Mouse (Mus musculus): Measurements from ENCODE around the gene Plekhm3. TPM values are rescaled to one million over a fixed set of nuclear protein-coding genes. Genes with fewer than 3 reads are reported as not detected.

Gene Plekhm3
- polyA plus RNA-seq, 1 experiment: 0.89 TPM

- Histone ChIP-seq H3K27me3 (replicated peaks) (no peaks in the 10 kb centered on the region), H3K36me3 (replicated peaks; ENCODE audit: low read length) (peaks cover 5% of the 10 kb centered on the region)
- TF ChIP-seq GATA1 (IDR thresholded peaks at IDR 0.05; ENCODE audit: borderline replicate concordance, low read length): no peak
- no peak for TF ChIP-seq FLI1 (IDR thresholded peaks at IDR 0.05; ENCODE audit: low read length)
Measured at GRCm38 (mm10) chr1:64932921-64933320, 23.7 kb downstream of the Plekhm3 start.

GRCm38 (mm10) chr1:64930124-64930523 is 26.5 kb downstream of the Plekhm3 start:
- H3K9me3 ChIP-seq: no peaks in the 10 kb centered on the region
- no peak overlapping the region for H3K4me3 ChIP-seq (replicated peaks)
- H3K4me1 ChIP-seq: peaks cover 26% of the 10 kb centered on the region
- no peaks in the 10 kb centered on the region for H3K36me3 ChIP-seq (replicated peaks; ENCODE audit: low read length)
- no peaks in the 10 kb centered on the region for H3K27me3 ChIP-seq (replicated peaks)
- TF ChIP-seq GATA1 (IDR thresholded peaks at IDR 0.05; ENCODE audit: borderline replicate concordance, low read length): no peak
- TF ChIP-seq FLI1 (IDR thresholded peaks at IDR 0.05; ENCODE audit: low read length): no peak

More at GRCm38 (mm10) chr1:64932921-64933320, 23.7 kb downstream of the Plekhm3 start:
- Histone ChIP-seq H3K9me3 (no peaks in the 10 kb centered on the region), H3K4me1 (peaks cover 11% of the 10 kb centered on the region), H3K4me3 (replicated peaks) (no peak overlapping the region)

GRCm38 (mm10) chr1:64929673-64930072 is 27.0 kb downstream of the Plekhm3 start:
- Histone ChIP-seq H3K9me3 (no peaks in the 10 kb centered on the region), H3K4me1 (peaks cover 26% of the 10 kb centered on the region), H3K36me3 (replicated peaks; ENCODE audit: low read length) (no peaks in the 10 kb centered on the region), H3K27me3 (replicated peaks) (peaks cover 1% of the 10 kb centered on the region), H3K4me3 (replicated peaks) (no peak overlapping the region)
- TF ChIP-seq GATA1 (IDR thresholded peaks at IDR 0.05; ENCODE audit: borderline replicate concordance, low read length): no peak
- no peak for TF ChIP-seq FLI1 (IDR thresholded peaks at IDR 0.05; ENCODE audit: low read length)

DNA sequence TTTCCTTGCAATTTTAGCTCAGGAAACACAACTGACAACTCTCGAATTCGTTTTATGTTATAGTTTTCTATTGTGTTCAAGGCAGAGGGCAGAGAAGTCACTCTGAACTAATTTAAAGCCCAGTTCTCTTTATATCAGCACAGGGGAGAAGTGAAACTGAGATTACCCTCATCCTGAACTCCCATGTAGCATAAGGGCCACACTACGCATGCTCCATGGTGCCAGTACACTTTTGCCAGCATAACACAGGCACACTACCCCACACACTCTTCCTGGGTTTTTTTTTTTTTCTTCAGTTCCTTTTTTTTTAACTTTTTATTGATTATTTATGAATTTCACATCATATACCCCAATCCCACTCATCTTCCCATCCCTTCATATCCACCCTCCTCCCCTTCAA is 28.1 kb downstream of the Plekhm3 start:
- H3K4me1 ChIP-seq: peaks cover 26% of the 10 kb centered on the region
- no peak for TF ChIP-seq FLI1 (IDR thresholded peaks at IDR 0.05; ENCODE audit: low read length)
- no peaks in the 10 kb centered on the region for H3K36me3 ChIP-seq (replicated peaks; ENCODE audit: low read length)
- H3K4me3 ChIP-seq (replicated peaks): no peak overlapping the region
- no peaks in the 10 kb centered on the region for H3K9me3 ChIP-seq
- H3K27me3 ChIP-seq (replicated peaks): peaks cover 5% of the 10 kb centered on the region

- Histone ChIP-seq H3K27me3 (replicated peaks) (peaks cover 5% of the 10 kb centered on the region), H3K4me1 (peaks cover 23% of the 10 kb centered on the region), H3K4me3 (replicated peaks) (peak overlapping the region; percentile 20), H3K9me3 (no peaks in the 10 kb centered on the region), H3K36me3 (replicated peaks; ENCODE audit: low read length) (no peaks in the 10 kb centered on the region)
- TF ChIP-seq GATA1 (IDR thresholded peaks at IDR 0.05; ENCODE audit: borderline replicate concordance, low read length) (no peak), FLI1 (IDR thresholded peaks at IDR 0.05; ENCODE audit: low read length) (no peak)
Measured at GRCm38 (mm10) chr1:64927437-64928274, 29.0 kb downstream of the Plekhm3 start.

GRCm38 (mm10) chr1:64925594-64925993 is 31.0 kb downstream of the Plekhm3 start:
- TF ChIP-seq FLI1 (IDR thresholded peaks at IDR 0.05; ENCODE audit: low read length) (no peak), GATA1 (IDR thresholded peaks at IDR 0.05; ENCODE audit: borderline replicate concordance, low read length) (no peak)
- H3K4me1 ChIP-seq: peaks cover 40% of the 10 kb centered on the region

GRCm38 (mm10) chr1:64924283-64924682 is 32.3 kb downstream of the Plekhm3 start:
- TF ChIP-seq GATA1 (IDR thresholded peaks at IDR 0.05; ENCODE audit: borderline replicate concordance, low read length): no peak
- TF ChIP-seq FLI1 (IDR thresholded peaks at IDR 0.05; ENCODE audit: low read length): no peak
- H3K4me3 ChIP-seq (replicated peaks): peak overlapping the region; percentile 4
- H3K9me3 ChIP-seq: no peaks in the 10 kb centered on the region
- H3K4me1 ChIP-seq: peaks cover 42% of the 10 kb centered on the region
- peaks cover 5% of the 10 kb centered on the region for H3K27me3 ChIP-seq (replicated peaks)
- peaks cover 9% of the 10 kb centered on the region for H3K36me3 ChIP-seq (replicated peaks; ENCODE audit: low read length)

More at GRCm38 (mm10) chr1:64925594-64925993, 31.0 kb downstream of the Plekhm3 start:
- Histone ChIP-seq H3K27me3 (replicated peaks) (peaks cover 5% of the 10 kb centered on the region), H3K9me3 (no peaks in the 10 kb centered on the region), H3K4me3 (replicated peaks) (no peak overlapping the region), H3K36me3 (replicated peaks; ENCODE audit: low read length) (peaks cover 9% of the 10 kb centered on the region)

DNA sequence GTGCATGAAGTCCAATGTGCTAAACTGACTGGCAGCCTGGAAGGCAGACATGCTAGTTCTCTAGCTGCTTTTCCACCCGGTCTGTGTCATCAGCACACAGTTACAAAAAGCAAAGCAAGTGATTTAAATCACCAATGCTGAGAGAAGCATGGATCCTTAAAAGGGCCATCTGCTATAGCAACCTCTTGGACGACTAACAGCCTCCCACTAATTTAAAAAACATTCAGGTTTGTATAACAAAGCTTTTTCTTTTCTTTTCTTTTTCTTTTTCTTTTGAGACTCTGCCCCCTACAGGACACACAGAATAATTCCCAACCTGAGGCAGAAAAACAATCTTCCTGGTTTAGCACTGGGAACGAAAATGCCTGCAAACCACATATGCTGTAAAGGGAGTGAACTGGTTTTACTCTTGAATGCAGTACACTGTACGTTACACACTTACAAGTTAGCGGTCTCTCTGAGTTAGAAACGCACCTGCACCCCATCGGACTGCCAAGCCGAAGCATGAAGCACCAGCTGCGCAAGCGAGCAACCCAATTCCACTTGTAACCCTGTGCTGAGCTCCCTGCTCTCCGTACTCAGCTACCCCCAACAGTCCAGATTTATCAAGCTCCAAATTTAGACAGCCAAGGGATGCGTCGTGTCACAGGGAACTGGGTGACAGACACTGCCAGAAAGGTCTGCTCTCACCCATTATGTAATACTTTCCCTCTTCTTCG is 37.7 kb downstream of the Plekhm3 start:
- peaks cover 41% of the 10 kb centered on the region for H3K4me1 ChIP-seq
- peaks cover 9% of the 10 kb centered on the region for H3K36me3 ChIP-seq (replicated peaks; ENCODE audit: low read length)
- H3K4me3 ChIP-seq (replicated peaks): peak overlapping the region; percentile 42
- H3K9me3 ChIP-seq: no peaks in the 10 kb centered on the region
- TF ChIP-seq GATA1 (IDR thresholded peaks at IDR 0.05; ENCODE audit: borderline replicate concordance, low read length) (no peak), FLI1 (IDR thresholded peaks at IDR 0.05; ENCODE audit: low read length) (no peak)
- no peaks in the 10 kb centered on the region for H3K27me3 ChIP-seq (replicated peaks)

DNA sequence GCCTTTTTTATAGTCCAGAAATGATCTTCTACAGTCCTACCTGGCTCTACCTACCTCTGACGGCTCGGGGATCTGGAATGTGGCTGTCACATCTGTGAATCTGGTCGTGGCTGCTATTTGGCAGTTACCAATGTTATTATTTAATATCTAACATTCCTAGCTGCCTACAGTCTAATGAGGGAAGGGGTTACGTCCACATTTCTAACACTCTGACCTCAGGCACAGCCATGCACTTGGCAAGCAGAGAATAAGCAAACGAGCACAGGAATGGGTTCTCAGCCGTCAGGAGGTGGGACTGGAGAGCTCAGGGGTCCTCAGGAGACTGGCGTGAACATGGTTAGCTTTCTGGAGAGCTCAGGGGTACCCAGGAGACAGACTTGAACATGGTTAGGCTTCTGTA is 38.7 kb downstream of the Plekhm3 start:
- Histone ChIP-seq H3K9me3 (no peaks in the 10 kb centered on the region), H3K4me1 (peaks cover 51% of the 10 kb centered on the region), H3K27me3 (replicated peaks) (no peaks in the 10 kb centered on the region), H3K4me3 (replicated peaks) (no peak overlapping the region), H3K36me3 (replicated peaks; ENCODE audit: low read length) (peaks cover 9% of the 10 kb centered on the region)
- TF ChIP-seq FLI1 (IDR thresholded peaks at IDR 0.05; ENCODE audit: low read length): no peak
- TF ChIP-seq GATA1 (IDR thresholded peaks at IDR 0.05; ENCODE audit: borderline replicate concordance, low read length): no peak
